Mouse (Mus musculus) CH12.LX (cell line): ENCODE data around the gene Avpi1. TPM values are rescaled to one million over a fixed set of nuclear protein-coding genes. Genes with fewer than 3 reads are reported as not detected.

Experiments
- DNase-seq: peaks from one replicate; pipeline ENCODE4 v3.0.0-alpha.2; 2013; ENCODE audit errors: extremely low read depth
- H3K27ac ChIP-seq: 2 replicates; pipeline ENCODE4 v1.5.1; 2012; ENCODE audit warnings: low read depth, mild to moderate bottlenecking, control low read depth, moderate library complexity; ENCODE audit not compliant: insufficient read depth
- H3K27me3 ChIP-seq: replicated peaks from 2 replicates; pipeline ENCODE3; 2012; ENCODE audit warnings: inconsistent platforms
- H3K36me3 ChIP-seq, 2 experiments: replicated peaks in 1 of 2; 2 replicates each; pipeline versions ENCODE3 to v1.6.1; 2012; ENCODE audit warnings: inconsistent platforms in 1 of 2, low read length in 1 of 2, mild to moderate bottlenecking in 1 of 2, mixed read lengths in 1 of 2, moderate library complexity in 1 of 2; ENCODE audit not compliant: control insufficient read depth in 1 of 2, insufficient read depth in 1 of 2
- H3K4me1 ChIP-seq, 2 experiments: 2 replicates each; pipeline ENCODE4 v1.6.1; 2012; ENCODE audit warnings: inconsistent platforms in 1 of 2, moderate library complexity in 1 of 2; ENCODE audit not compliant: insufficient read depth in 2 of 2, control insufficient read depth in 1 of 2
- H3K4me2 ChIP-seq: 2 replicates; pipeline ENCODE4 v1.6.1; 2012; ENCODE audit warnings: low read depth, mild to moderate bottlenecking, control low read depth; ENCODE audit not compliant: poor library complexity, insufficient read depth, severe bottlenecking
- H3K4me3 ChIP-seq, 3 experiments: fragments of 150-350 bp in 1 of 3; sonication (generic) in 1 of 3; replicated peaks in 1 of 3; 2 replicates each; pipeline versions ENCODE3 to v1.5.1; 2011 to 2012; ENCODE audit warnings: low read depth in 2 of 3, low read length in 2 of 3, mild to moderate bottlenecking in 2 of 3, moderate library complexity in 2 of 3, control low read depth in 1 of 3, improper control_type of control experiment in 1 of 3, inconsistent platforms in 1 of 3, mixed read lengths in 1 of 3; ENCODE audit not compliant: poor library complexity in 1 of 3
- H3K79me2 ChIP-seq: replicated peaks from 2 replicates; pipeline ENCODE4 v1.6.1; 2012; ENCODE audit warnings: mild to moderate bottlenecking, moderate library complexity; ENCODE audit not compliant: control insufficient read depth, poor library complexity, insufficient read depth, severe bottlenecking; ENCODE audit errors: extremely low read depth
- H3K9ac ChIP-seq: 2 replicates; pipeline ENCODE4 v1.6.1; 2012; ENCODE audit warnings: low read depth, mild to moderate bottlenecking, control low read depth, moderate library complexity; ENCODE audit not compliant: insufficient read depth
- H3K9me3 ChIP-seq: replicated peaks from 2 replicates; pipeline ENCODE3; 2012; ENCODE audit warnings: low read length, inconsistent platforms, mixed read lengths
- BHLHE40 ChIP-seq: IDR thresholded peaks from 2 replicates; pipeline ENCODE4 v1.6.1; 2011; ENCODE audit warnings: mild to moderate bottlenecking, low read depth, low read length, improper control_type of control experiment
- CHD1 ChIP-seq: IDR thresholded peaks from 2 replicates; pipeline ENCODE4 v1.6.1; 2012; ENCODE audit warnings: low read depth, low read length, improper control_type of control experiment, inconsistent platforms
- CHD2 ChIP-seq: IDR thresholded peaks from 2 replicates; pipeline ENCODE4 v1.6.1; 2011; ENCODE audit warnings: low read length, improper control_type of control experiment
- ELF1 ChIP-seq: IDR thresholded peaks from 2 replicates; pipeline ENCODE4 v1.6.1; 2014; ENCODE audit warnings: low read depth, mild to moderate bottlenecking, inconsistent platforms, low read length, improper control_type of control experiment
- ETS1 ChIP-seq: conservative IDR thresholded peaks from 2 replicates; pipeline ENCODE4 v1.6.1; 2012; ENCODE audit warnings: low read depth, mild to moderate bottlenecking, inconsistent platforms, low read length, improper control_type of control experiment, moderate library complexity
- GABPA ChIP-seq: IDR thresholded peaks from 2 replicates; pipeline ENCODE4 v1.6.1; 2012; ENCODE audit warnings: low read depth, low read length, improper control_type of control experiment, inconsistent platforms; ENCODE audit not compliant: insufficient replicate concordance
- KAT2A ChIP-seq: IDR thresholded peaks from 2 replicates; pipeline ENCODE4 v1.6.1; 2012; ENCODE audit warnings: low read length, improper control_type of control experiment, inconsistent platforms; ENCODE audit not compliant: insufficient replicate concordance
- MAFK ChIP-seq: IDR thresholded peaks from 2 replicates; pipeline ENCODE4 v1.6.1; 2011; ENCODE audit warnings: low read length, improper control_type of control experiment; ENCODE audit not compliant: insufficient replicate concordance
- MAX ChIP-seq: IDR thresholded peaks from 2 replicates; pipeline ENCODE4 v1.6.1; 2011; ENCODE audit warnings: low read length, improper control_type of control experiment
- MYC ChIP-seq: IDR thresholded peaks from 2 replicates; pipeline ENCODE4 v1.6.1; 2011; ENCODE audit warnings: low read depth, mild to moderate bottlenecking, improper control_type of control experiment, low read length
- NELFE ChIP-seq: IDR thresholded peaks from 2 replicates; pipeline ENCODE4 v1.6.1; 2011; ENCODE audit warnings: low read depth, low read length, improper control_type of control experiment
- PAX5 ChIP-seq: IDR thresholded peaks from 2 replicates; pipeline ENCODE4 v1.6.1; 2012; ENCODE audit warnings: low read length, inconsistent platforms, mixed read lengths
- POLR2A ChIP-seq: IDR thresholded peaks from 2 replicates; pipeline ENCODE4 v1.6.1; 2011; ENCODE audit warnings: low read depth, mild to moderate bottlenecking, improper control_type of control experiment, low read length
- RCOR1 ChIP-seq: conservative IDR thresholded peaks from 2 replicates; pipeline ENCODE4 v1.6.1; 2012; ENCODE audit warnings: low read depth, mild to moderate bottlenecking, inconsistent platforms, low read length, improper control_type of control experiment
- SIN3A ChIP-seq: IDR thresholded peaks from 2 replicates; pipeline ENCODE4 v1.6.1; 2012; ENCODE audit warnings: low read length, improper control_type of control experiment, inconsistent platforms
- USF2 ChIP-seq: conservative IDR thresholded peaks from 2 replicates; pipeline ENCODE4 v1.6.1; 2011; ENCODE audit warnings: low read depth, low read length, improper control_type of control experiment
- ZC3H11A ChIP-seq: IDR thresholded peaks from 2 replicates; pipeline ENCODE4 v1.6.1; 2012; ENCODE audit warnings: low read depth, mild to moderate bottlenecking, inconsistent platforms, low read length, improper control_type of control experiment
- ZKSCAN1 ChIP-seq: IDR thresholded peaks from 2 replicates; pipeline ENCODE4 v1.6.1; 2012; ENCODE audit warnings: low read depth, inconsistent platforms, low read length, improper control_type of control experiment, borderline replicate concordance
- ZMIZ1 ChIP-seq: IDR thresholded peaks from 2 replicates; pipeline ENCODE4 v1.6.1; 2012; ENCODE audit warnings: low read depth, mild to moderate bottlenecking, inconsistent platforms, low read length, improper control_type of control experiment
- ZNF384 ChIP-seq: IDR thresholded peaks from 2 replicates; pipeline ENCODE4 v1.6.1; 2012; ENCODE audit warnings: low read depth, low read length, improper control_type of control experiment, inconsistent platforms
- dilution Hi-C: fragments of 300-500 bp; cut with MboI; formaldehyde crosslinking; loops from 2 replicates; pipeline ENCODE4 v1.14.3; 2020; ENCODE audit warnings: low sequenced_read_pairs; ENCODE audit not compliant: extremely low pct_unique_long_range_greater_than_20kb, extremely low pct_ligation_motif_present
- in situ Hi-C: fragments of 300-500 bp; cut with MboI; formaldehyde crosslinking; loops from 3 replicates; pipeline ENCODE4 v1.14.3; 2019; ENCODE audit warnings: low sequenced_read_pairs, low pct_ligation_motif_present, low pct_unique_long_range_greater_than_20kb, mixed read lengths
- polyA plus RNA-seq: library from polyadenylated mRNA; unstranded; fragments of >175 nt; gene quantifications from 2 replicates; pipeline ENCODE4 v1.2.1, GENCODE M21; 2012; ENCODE audit warnings: low read depth; ENCODE audit not compliant: insufficient read length
- total RNA-seq, 2 experiments: library from RNA; depleted of rRNA; stranded (reverse); fragments of 300-350 nt in 1 of 2; fragments of >200 nt in 1 of 2; gene quantifications; 2 replicates each; pipeline ENCODE4 v1.2.3; 2012 to 2014

Gene Avpi1
- total and polyA plus RNA-seq, 3 experiments, result 5.9 to 9.3 (median 9.0) TPM

DNA sequence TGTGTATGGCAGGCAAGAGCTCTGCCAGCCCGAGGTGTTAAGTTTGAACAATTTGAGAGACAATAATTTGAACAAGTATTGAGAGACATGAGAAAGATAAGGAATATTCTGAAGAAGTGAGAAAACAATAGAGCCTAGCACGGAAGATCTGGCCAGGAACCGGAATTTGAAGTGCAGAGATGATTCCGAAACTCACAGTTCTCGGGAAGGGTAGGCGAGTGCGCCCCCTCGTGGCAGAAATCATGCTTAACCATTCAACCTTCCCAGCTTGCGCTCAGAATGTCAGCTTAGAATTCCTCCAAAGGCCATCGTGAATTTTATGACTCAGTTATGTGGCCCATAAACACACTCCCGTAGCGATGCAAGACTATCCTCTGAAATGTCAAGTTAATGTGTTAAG, 37.3 kb upstream of the Avpi1 start (continued):
- no peak for TF ChIP-seq PAX5
- TF ChIP-seq KAT2A, result no peak
- peak; percentile 48; the same call in 1 of the 2 replicates for TF ChIP-seq NELFE
- TF ChIP-seq USF2, result no peak
- peak; percentile 90 for TF ChIP-seq ZNF384
- TF ChIP-seq SIN3A, result peak; percentile 65; the same call in 1 of the 2 replicates
- TF ChIP-seq, all 38 proteins: peak for 16

DNA sequence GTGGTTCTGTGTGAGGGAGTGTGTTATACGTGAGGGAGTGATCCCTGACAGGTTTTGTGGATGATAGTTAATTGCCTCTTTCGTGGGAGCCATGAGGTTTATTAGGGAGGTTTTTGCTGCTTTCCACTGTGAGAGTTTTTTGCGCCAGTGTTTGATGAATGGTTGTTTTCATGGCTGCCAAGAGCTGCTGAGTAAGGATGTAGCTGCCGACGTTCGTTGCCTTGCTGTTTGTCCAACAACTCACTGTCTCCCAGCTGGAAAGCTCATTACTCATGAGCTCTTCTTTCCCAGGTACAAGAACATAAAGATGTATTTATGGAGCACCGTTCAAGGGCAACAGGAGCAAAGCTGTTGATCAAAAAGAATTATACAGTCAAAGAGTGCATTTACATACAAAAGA, 35.3 kb upstream of the Avpi1 start:
- TF ChIP-seq PAX5, result no peak
- no peak for TF ChIP-seq ZMIZ1
- TF ChIP-seq ZC3H11A, result no peak
- no peak for TF ChIP-seq MYC
- 0 out of 2 replicates have a peak, but pooled peaks have one; percentile 5 for TF ChIP-seq ETS1
- no peak; the same call in 1 of the 2 replicates for TF ChIP-seq MAX
- TF ChIP-seq BHLHE40, result no peak
- TF ChIP-seq MAFK, result peak; percentile 29; the same call in 1 of the 2 replicates
- TF ChIP-seq CHD1, result no peak
- no peak for TF ChIP-seq ZNF384
- TF ChIP-seq POLR2A, result no peak
- no peak for TF ChIP-seq ZKSCAN1
- TF ChIP-seq, all 38 proteins: peak for 2
- dilution Hi-C loops, result no loop called here
- peak overlapping the region; percentile 7; the same call in 1 of the 2 replicates for H3K9ac ChIP-seq

DNA sequence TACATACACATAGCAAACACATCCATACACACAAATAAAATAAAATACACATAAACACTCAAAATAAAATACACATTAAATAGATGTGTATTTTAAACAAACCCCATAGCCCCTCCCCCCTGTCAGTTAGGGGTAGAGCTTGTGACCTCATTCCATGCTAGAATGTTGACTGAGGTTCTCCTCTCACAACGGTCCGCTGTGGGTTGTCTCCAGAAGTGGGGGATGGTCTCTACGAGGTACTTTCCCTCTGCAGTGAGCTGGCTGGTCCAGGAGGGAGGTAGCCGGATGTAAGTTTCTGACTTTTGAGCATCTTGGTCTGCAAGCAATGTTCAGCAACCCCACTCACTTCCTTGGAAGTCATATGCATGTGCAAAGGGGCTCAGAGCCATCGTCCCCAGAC, 34.9 kb upstream of the Avpi1 start, which contains the start of gene Zfyve27:
Gene Zfyve27, plus strand, starts transcription at position 188 of the 400 bp plus-strand sequence.
- no peak for DNase-seq
- H3K79me2 ChIP-seq, result no peaks in the 10 kb centered on the region
- peak within 1 kb of the TSS in 1 of 3 experiments; percentile 7 for H3K4me3 ChIP-seq
- H3K36me3 ChIP-seq, result no peaks in the 10 kb centered on the region
- peaks cover 12% of the 10 kb centered on the region in 2 experiments for H3K4me1 ChIP-seq
- H3K27me3 ChIP-seq, result peaks cover 16% of the 10 kb centered on the region
- TF ChIP-seq GABPA, result no peak
- no peak for TF ChIP-seq NELFE
- TF ChIP-seq RCOR1, result no peak
- TF ChIP-seq ETS1, result 0 out of 2 replicates have a peak, but pooled peaks have one; percentile 5
- 0 out of 2 replicates have a peak, but pooled peaks have one; percentile 11 for TF ChIP-seq ELF1
- peak; percentile 52; the same call in 1 of the 2 replicates for TF ChIP-seq CHD2
- peak; percentile 3; the same call in 1 of the 2 replicates for TF ChIP-seq BHLHE40
- dilution Hi-C loops, result no loop called here
- H3K9me3 ChIP-seq, result no peaks in the 10 kb centered on the region
- in situ Hi-C loops, result loop anchor here (5.0 kb wide), 1 partner anchor 121 kb away; no protein-coding TSS in a partner anchor
- peak within 1 kb of the TSS; percentile 7; the same call in 1 of the 2 replicates for H3K9ac ChIP-seq
- peak within 1 kb of the TSS; percentile 72 for H3K4me2 ChIP-seq
- H3K27ac ChIP-seq, result no peak within 1 kb of the TSS

More for the DNA sequence above, 35.3 kb upstream of the Avpi1 start:
- H3K36me3 ChIP-seq, result no peaks in the 10 kb centered on the region
- in situ Hi-C loops, result loop anchor here (5.0 kb wide), 1 partner anchor 122 kb away; no protein-coding TSS in a partner anchor
- no peak for DNase-seq
- H3K4me2 ChIP-seq, result peak overlapping the region; percentile 72
- no peak overlapping the region for H3K27ac ChIP-seq
- no peaks in the 10 kb centered on the region for H3K9me3 ChIP-seq
- H3K79me2 ChIP-seq, result no peaks in the 10 kb centered on the region
- peaks cover 20% of the 10 kb centered on the region for H3K27me3 ChIP-seq
- peaks cover 12% of the 10 kb centered on the region in 2 experiments for H3K4me1 ChIP-seq
- peak overlapping the region in 1 of 3 experiments; percentile 7 for H3K4me3 ChIP-seq
